Mouse (Mus musculus) E14TG2a.4 (cell line): ENCODE measurements around the gene Pex26.

Source experiments
- CTCF ChIP-seq: conservative IDR thresholded peaks from 2 replicates; pipeline ENCODE4 v1.5.1; 2014; ENCODE audit warnings: low read length
- NANOG ChIP-seq: IDR thresholded peaks from 2 replicates; pipeline ENCODE4 v1.6.1; 2014; ENCODE audit warnings: borderline replicate concordance, low read length, mixed read lengths
- POU5F1 ChIP-seq: IDR thresholded peaks from 2 replicates; pipeline ENCODE4 v1.6.1; 2014; ENCODE audit warnings: low read length, borderline replicate concordance

DNA sequence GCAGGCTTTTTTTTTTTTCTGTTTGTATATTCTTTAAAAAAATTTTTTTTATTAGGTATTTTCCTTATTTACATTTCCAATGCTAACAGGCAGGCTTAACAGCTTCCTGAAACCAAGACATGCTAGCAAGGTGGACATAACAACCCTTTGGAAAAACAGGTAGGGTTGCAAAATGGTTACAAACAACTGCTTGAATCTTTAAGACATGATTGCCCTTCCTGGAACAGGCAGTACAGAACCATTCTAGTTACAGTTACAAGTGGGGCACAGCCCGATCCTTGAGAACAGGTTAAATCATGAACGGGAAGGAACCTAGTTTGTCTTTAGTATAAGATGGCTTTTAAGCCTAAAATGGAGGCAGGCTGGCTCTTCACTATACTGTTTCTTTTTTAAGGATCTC is 52.9 kb downstream of the Pex26 start:
- TF ChIP-seq CTCF (no peak), NANOG (no peak), POU5F1 (no peak)
